Mouse (Mus musculus): ENCODE measurements around the gene Tdrd3. TPM values are rescaled to one million over a fixed set of nuclear protein-coding genes. Genes with fewer than 3 reads are reported as not detected.

Tdrd3 gene
- total and polyA plus RNA-seq, 3 experiments = 2.9 to 38.1 (median 30.5) TPM

- H3K9me3 ChIP-seq (replicated peaks) = no peaks in the 10 kb centered on the region
- ATAC-seq (ENCODE audit: extremely low read depth, insufficient number of reproducible peaks, low FRiP score, poor library complexity, severe bottlenecking) = no peak
- no peak for TF ChIP-seq CTCF (IDR thresholded peaks at IDR 0.05; ENCODE audit: low read depth, low read length)
- no peaks in the 10 kb centered on the region for H3K4me1 ChIP-seq (ENCODE audit: insufficient read depth, low read depth, low read length)
- DNase-seq (ENCODE audit: low spot score) = no peak
- H3K4me3 ChIP-seq (ENCODE audit: low read depth, low read length) = no peak overlapping the region
- H3K27me3 ChIP-seq (ENCODE audit: insufficient read depth, low read length) = no peaks in the 10 kb centered on the region
- peaks cover 56% of the 10 kb centered on the region for H3K36me3 ChIP-seq (replicated peaks)
Measured at GRCm38 (mm10) chr14:87478339-87478951, 62.0 kb downstream of the Tdrd3 start.

- ATAC-seq (ENCODE audit: extremely low read depth, insufficient number of reproducible peaks, low FRiP score, poor library complexity, severe bottlenecking) (no peak), DNase-seq (ENCODE audit: low spot score) (no peak)
- H3K36me3 ChIP-seq (replicated peaks) = peaks cover 52% of the 10 kb centered on the region
- H3K9me3 ChIP-seq (replicated peaks) = no peaks in the 10 kb centered on the region
- H3K27me3 ChIP-seq (ENCODE audit: insufficient read depth, low read length) = no peaks in the 10 kb centered on the region
- TF ChIP-seq TAL1 (conservative IDR thresholded peaks at IDR 0.05; ENCODE audit: low read depth, low read length) = no peak
- TF ChIP-seq POLR2AphosphoS5 (IDR thresholded peaks at IDR 0.05; ENCODE audit: insufficient replicate concordance, low read depth, low read length) = no peak
- no peak for TF ChIP-seq GATA1 (IDR thresholded peaks at IDR 0.05; ENCODE audit: borderline replicate concordance, low read length)
- no peak for TF ChIP-seq CTCF (IDR thresholded peaks at IDR 0.05; ENCODE audit: low read depth, low read length)
- TF ChIP-seq GATA2 (IDR thresholded peaks at IDR 0.05; ENCODE audit: borderline replicate concordance, low read depth, low read length) = no peak
- H3K4me3 ChIP-seq (ENCODE audit: low read depth, low read length) = no peak overlapping the region
- H3K4me1 ChIP-seq (ENCODE audit: insufficient read depth, low read depth, low read length) = no peaks in the 10 kb centered on the region
Measured at GRCm38 (mm10) chr14:87485888-87486287, 69.4 kb downstream of the Tdrd3 start.

- Histone ChIP-seq H3K4me3 (ENCODE audit: low read depth, low read length) (no peak overlapping the region), H3K27me3 (ENCODE audit: insufficient read depth, low read length) (no peaks in the 10 kb centered on the region), H3K4me1 (ENCODE audit: insufficient read depth, low read depth, low read length) (no peaks in the 10 kb centered on the region), H3K36me3 (replicated peaks) (peaks cover 21% of the 10 kb centered on the region), H3K9me3 (replicated peaks) (no peaks in the 10 kb centered on the region)
- TF ChIP-seq TAL1 (conservative IDR thresholded peaks at IDR 0.05; ENCODE audit: low read depth, low read length) (no peak), GATA1 (IDR thresholded peaks at IDR 0.05; ENCODE audit: borderline replicate concordance, low read length) (no peak), CTCF (IDR thresholded peaks at IDR 0.05; ENCODE audit: low read depth, low read length) (no peak), POLR2AphosphoS5 (IDR thresholded peaks at IDR 0.05; ENCODE audit: insufficient replicate concordance, low read depth, low read length) (no peak), GATA2 (IDR thresholded peaks at IDR 0.05; ENCODE audit: borderline replicate concordance, low read depth, low read length) (no peak)
- no peak for ATAC-seq (ENCODE audit: extremely low read depth, insufficient number of reproducible peaks, low FRiP score, poor library complexity, severe bottlenecking)
- DNase-seq (ENCODE audit: low spot score) = no peak
Measured at GRCm38 (mm10) chr14:87497955-87498594, 81.6 kb downstream of the Tdrd3 start.

- DNase-seq (ENCODE audit: low spot score) (no peak), ATAC-seq (ENCODE audit: extremely low read depth, insufficient number of reproducible peaks, low FRiP score, poor library complexity, severe bottlenecking) (no peak)
- Histone ChIP-seq H3K9me3 (replicated peaks) (no peaks in the 10 kb centered on the region), H3K36me3 (replicated peaks) (peaks cover 36% of the 10 kb centered on the region), H3K27me3 (ENCODE audit: insufficient read depth, low read length) (no peaks in the 10 kb centered on the region), H3K4me3 (ENCODE audit: low read depth, low read length) (no peak overlapping the region), H3K4me1 (ENCODE audit: insufficient read depth, low read depth, low read length) (no peaks in the 10 kb centered on the region)
- TF ChIP-seq POLR2AphosphoS5 (IDR thresholded peaks at IDR 0.05; ENCODE audit: insufficient replicate concordance, low read depth, low read length) (no peak), CTCF (IDR thresholded peaks at IDR 0.05; ENCODE audit: low read depth, low read length) (no peak)
Measured at GRCm38 (mm10) chr14:87505924-87506323, 89.5 kb downstream of the Tdrd3 start.

- no peaks in the 10 kb centered on the region for H3K4me1 ChIP-seq (ENCODE audit: insufficient read depth, low read depth, low read length)
- TF ChIP-seq GATA1 (IDR thresholded peaks at IDR 0.05; ENCODE audit: borderline replicate concordance, low read length) = no peak
- TF ChIP-seq CTCF (IDR thresholded peaks at IDR 0.05; ENCODE audit: low read depth, low read length) = no peak
- no peak for TF ChIP-seq POLR2AphosphoS5 (IDR thresholded peaks at IDR 0.05; ENCODE audit: insufficient replicate concordance, low read depth, low read length)
- TF ChIP-seq TAL1 (conservative IDR thresholded peaks at IDR 0.05; ENCODE audit: low read depth, low read length) = no peak
- no peak for TF ChIP-seq GATA2 (IDR thresholded peaks at IDR 0.05; ENCODE audit: borderline replicate concordance, low read depth, low read length)
- peaks cover 30% of the 10 kb centered on the region for H3K36me3 ChIP-seq (replicated peaks)
- ATAC-seq (ENCODE audit: extremely low read depth, insufficient number of reproducible peaks, low FRiP score, poor library complexity, severe bottlenecking) (no peak), DNase-seq (ENCODE audit: low spot score) (no peak)
- no peaks in the 10 kb centered on the region for H3K27me3 ChIP-seq (ENCODE audit: insufficient read depth, low read length)
- H3K9me3 ChIP-seq (replicated peaks) = no peaks in the 10 kb centered on the region
- H3K4me3 ChIP-seq (ENCODE audit: low read depth, low read length) = no peak overlapping the region
Measured at GRCm38 (mm10) chr14:87515281-87515680, 98.8 kb downstream of the Tdrd3 start.

GRCm38 (mm10) chr14:87517381-87517780 lies 100.9 kb downstream of the Tdrd3 start:
- Histone ChIP-seq H3K4me3 (ENCODE audit: low read depth, low read length) (no peak overlapping the region), H3K27me3 (ENCODE audit: insufficient read depth, low read length) (no peaks in the 10 kb centered on the region), H3K9me3 (replicated peaks) (no peaks in the 10 kb centered on the region), H3K36me3 (replicated peaks) (peaks cover 27% of the 10 kb centered on the region), H3K4me1 (ENCODE audit: insufficient read depth, low read depth, low read length) (no peaks in the 10 kb centered on the region)
- TF ChIP-seq POLR2AphosphoS5 (IDR thresholded peaks at IDR 0.05; ENCODE audit: insufficient replicate concordance, low read depth, low read length) (no peak), CTCF (IDR thresholded peaks at IDR 0.05; ENCODE audit: low read depth, low read length) (no peak), GATA1 (IDR thresholded peaks at IDR 0.05; ENCODE audit: borderline replicate concordance, low read length) (no peak), GATA2 (IDR thresholded peaks at IDR 0.05; ENCODE audit: borderline replicate concordance, low read depth, low read length) (no peak), TAL1 (conservative IDR thresholded peaks at IDR 0.05; ENCODE audit: low read depth, low read length) (no peak)
- no peak for DNase-seq (ENCODE audit: low spot score)
- no peak for ATAC-seq (ENCODE audit: extremely low read depth, insufficient number of reproducible peaks, low FRiP score, poor library complexity, severe bottlenecking)

Data from G1E (cell line).